Mouse (Mus musculus): ENCODE results near the gene Hoxb6. TPM values are rescaled to one million over a fixed set of nuclear protein-coding genes. Genes with fewer than 3 reads are reported as not detected.

Gene Hoxb6
- polyA plus RNA-seq, 1 experiment from 2014 or later: 87.2 TPM

- Histone ChIP-seq H3K9me3 (ENCODE audit: control insufficient read depth, low read length) (no peaks in the 10 kb centered on the region), H3K27me3 (ENCODE audit: control insufficient read depth, insufficient read depth, low read length) (no peaks in the 10 kb centered on the region), H3K27ac (ENCODE audit: low read depth, low read length) (peak overlapping the region; percentile 100), H3K9ac (ENCODE audit: low read length) (peak overlapping the region; percentile 100), H3K4me1 (ENCODE audit: control insufficient read depth, insufficient read depth, low read length) (peaks cover 25% of the 10 kb centered on the region), H3K4me2 (ENCODE audit: low read depth) (peak overlapping the region; percentile 100), H3K4me3 (ENCODE audit: low read depth, low read length) (peak overlapping the region; percentile 96), H3K36me3 (ENCODE audit: control insufficient read depth, insufficient read depth, low read length) (no peaks in the 10 kb centered on the region; the same call in none of the 2 replicates)
- DNase-seq (ENCODE audit: low spot score): no peak
- no peak for ATAC-seq (ENCODE audit: insufficient read depth, low FRiP score, low TSS enrichment)
- 7% methylated on average over 4 of the region's 4 CpGs for WGBS
Observed at GRCm38 (mm10) chr11:96308763-96309162, 16.5 kb downstream of the Hoxb6 start.

- Histone ChIP-seq H3K4me3 (ENCODE audit: low read depth, low read length) (peak overlapping the region; percentile 96), H3K9ac (ENCODE audit: low read length) (peak overlapping the region; percentile 100), H3K36me3 (ENCODE audit: control insufficient read depth, insufficient read depth, low read length) (no peaks in the 10 kb centered on the region; the same call in none of the 2 replicates), H3K27me3 (ENCODE audit: control insufficient read depth, insufficient read depth, low read length) (no peaks in the 10 kb centered on the region), H3K4me1 (ENCODE audit: control insufficient read depth, insufficient read depth, low read length) (peaks cover 28% of the 10 kb centered on the region), H3K27ac (ENCODE audit: low read depth, low read length) (peak overlapping the region; percentile 100), H3K4me2 (ENCODE audit: low read depth) (peak overlapping the region; percentile 100), H3K9me3 (ENCODE audit: control insufficient read depth, low read length) (no peaks in the 10 kb centered on the region)
- no peak for ATAC-seq (ENCODE audit: insufficient read depth, low FRiP score, low TSS enrichment)
- 1% methylated on average over 4 of the region's 4 CpGs for WGBS
- peak; percentile 55 for DNase-seq (ENCODE audit: low spot score)
Observed at GRCm38 (mm10) chr11:96309288-96309687, 17.0 kb downstream of the Hoxb6 start.

GRCm38 (mm10) chr11:96310183-96310938, 18.1 kb downstream of the Hoxb6 start:
- 3% methylated on average over 20 of the region's 20 CpGs for WGBS
- peaks cover 31% of the 10 kb centered on the region for H3K4me1 ChIP-seq (ENCODE audit: control insufficient read depth, insufficient read depth, low read length)
- peak overlapping the region; percentile 96 for H3K4me3 ChIP-seq (ENCODE audit: low read depth, low read length)
- H3K9ac ChIP-seq (ENCODE audit: low read length): peak overlapping the region; percentile 100
- no peaks in the 10 kb centered on the region for H3K9me3 ChIP-seq (ENCODE audit: control insufficient read depth, low read length)
- H3K27ac ChIP-seq (ENCODE audit: low read depth, low read length): peak overlapping the region; percentile 100
- peak overlapping the region; percentile 100 for H3K4me2 ChIP-seq (ENCODE audit: low read depth)
- DNase-seq (ENCODE audit: low spot score) (peak; percentile 86), ATAC-seq (ENCODE audit: insufficient read depth, low FRiP score, low TSS enrichment) (no peak)
- no peaks in the 10 kb centered on the region; the same call in 1 of the 2 replicates for H3K36me3 ChIP-seq (ENCODE audit: control insufficient read depth, insufficient read depth, low read length)
- no peaks in the 10 kb centered on the region for H3K27me3 ChIP-seq (ENCODE audit: control insufficient read depth, insufficient read depth, low read length)

- H3K4me3 ChIP-seq (ENCODE audit: low read depth, low read length): peak overlapping the region; percentile 96
- no peaks in the 10 kb centered on the region; the same call in 1 of the 2 replicates for H3K36me3 ChIP-seq (ENCODE audit: control insufficient read depth, insufficient read depth, low read length)
- H3K9me3 ChIP-seq (ENCODE audit: control insufficient read depth, low read length): no peaks in the 10 kb centered on the region
- ATAC-seq (ENCODE audit: insufficient read depth, low FRiP score, low TSS enrichment): no peak
- no peaks in the 10 kb centered on the region for H3K27me3 ChIP-seq (ENCODE audit: control insufficient read depth, insufficient read depth, low read length)
- no peak for DNase-seq (ENCODE audit: low spot score)
- H3K27ac ChIP-seq (ENCODE audit: low read depth, low read length): peak overlapping the region; percentile 100
- WGBS: 5% methylated on average over 6 of the region's 6 CpGs
- H3K4me2 ChIP-seq (ENCODE audit: low read depth): peak overlapping the region; percentile 100
- H3K4me1 ChIP-seq (ENCODE audit: control insufficient read depth, insufficient read depth, low read length): peaks cover 31% of the 10 kb centered on the region
- H3K9ac ChIP-seq (ENCODE audit: low read length): peak overlapping the region; percentile 100
Observed at GRCm38 (mm10) chr11:96311097-96311496, 18.8 kb downstream of the Hoxb6 start.

- WGBS: under 1% methylated on average over 31 of the region's 31 CpGs
- peak overlapping the region; percentile 100 for H3K9ac ChIP-seq (ENCODE audit: low read length)
- peak overlapping the region; percentile 100 for H3K27ac ChIP-seq (ENCODE audit: low read depth, low read length)
- peak; percentile 87 for DNase-seq (ENCODE audit: low spot score)
- peaks cover 33% of the 10 kb centered on the region for H3K4me1 ChIP-seq (ENCODE audit: control insufficient read depth, insufficient read depth, low read length)
- peak overlapping the region; percentile 96 for H3K4me3 ChIP-seq (ENCODE audit: low read depth, low read length)
- ATAC-seq (ENCODE audit: insufficient read depth, low FRiP score, low TSS enrichment): peak; percentile 57
- no peaks in the 10 kb centered on the region for H3K9me3 ChIP-seq (ENCODE audit: control insufficient read depth, low read length)
- H3K4me2 ChIP-seq (ENCODE audit: low read depth): peak overlapping the region; percentile 100
- no peaks in the 10 kb centered on the region; the same call in 1 of the 2 replicates for H3K36me3 ChIP-seq (ENCODE audit: control insufficient read depth, insufficient read depth, low read length)
- no peaks in the 10 kb centered on the region for H3K27me3 ChIP-seq (ENCODE audit: control insufficient read depth, insufficient read depth, low read length)
Observed at GRCm38 (mm10) chr11:96311520-96312417, 19.5 kb downstream of the Hoxb6 start.

GRCm38 (mm10) chr11:96313134-96313533, 20.9 kb downstream of the Hoxb6 start:
- Histone ChIP-seq H3K36me3 (ENCODE audit: control insufficient read depth, insufficient read depth, low read length) (no peaks in the 10 kb centered on the region; the same call in 1 of the 2 replicates), H3K4me1 (ENCODE audit: control insufficient read depth, insufficient read depth, low read length) (peaks cover 37% of the 10 kb centered on the region), H3K27ac (ENCODE audit: low read depth, low read length) (peak overlapping the region; percentile 100), H3K9ac (ENCODE audit: low read length) (peak overlapping the region; percentile 100), H3K4me3 (ENCODE audit: low read depth, low read length) (peak overlapping the region; percentile 96), H3K4me2 (ENCODE audit: low read depth) (peak overlapping the region; percentile 100), H3K27me3 (ENCODE audit: control insufficient read depth, insufficient read depth, low read length) (no peaks in the 10 kb centered on the region), H3K9me3 (ENCODE audit: control insufficient read depth, low read length) (no peaks in the 10 kb centered on the region)
- DNase-seq (ENCODE audit: low spot score) (no peak), ATAC-seq (ENCODE audit: insufficient read depth, low FRiP score, low TSS enrichment) (no peak)
- 12% methylated on average over 2 of the region's 2 CpGs for WGBS

- Histone ChIP-seq H3K9ac (ENCODE audit: low read length) (peak overlapping the region; percentile 100), H3K27ac (ENCODE audit: low read depth, low read length) (peak overlapping the region; percentile 100), H3K36me3 (ENCODE audit: control insufficient read depth, insufficient read depth, low read length) (no peaks in the 10 kb centered on the region; the same call in 1 of the 2 replicates), H3K27me3 (ENCODE audit: control insufficient read depth, insufficient read depth, low read length) (no peaks in the 10 kb centered on the region), H3K4me1 (ENCODE audit: control insufficient read depth, insufficient read depth, low read length) (peaks cover 37% of the 10 kb centered on the region), H3K4me3 (ENCODE audit: low read depth, low read length) (peak overlapping the region; percentile 96), H3K9me3 (ENCODE audit: control insufficient read depth, low read length) (no peaks in the 10 kb centered on the region), H3K4me2 (ENCODE audit: low read depth) (peak overlapping the region; percentile 100)
- WGBS: 1% methylated on average over 12 of the region's 12 CpGs
- ATAC-seq (ENCODE audit: insufficient read depth, low FRiP score, low TSS enrichment): no peak
- DNase-seq (ENCODE audit: low spot score): no peak
Observed at GRCm38 (mm10) chr11:96313806-96314428, 21.6 kb downstream of the Hoxb6 start.

- WGBS: under 1% methylated on average over 34 of the region's 34 CpGs
- Histone ChIP-seq H3K4me3 (ENCODE audit: low read depth, low read length) (peak overlapping the region; percentile 96), H3K27ac (ENCODE audit: low read depth, low read length) (peak overlapping the region; percentile 100), H3K4me2 (ENCODE audit: low read depth) (peak overlapping the region; percentile 100), H3K27me3 (ENCODE audit: control insufficient read depth, insufficient read depth, low read length) (no peaks in the 10 kb centered on the region), H3K9ac (ENCODE audit: low read length) (peak overlapping the region; percentile 100), H3K4me1 (ENCODE audit: control insufficient read depth, insufficient read depth, low read length) (peaks cover 34% of the 10 kb centered on the region), H3K36me3 (ENCODE audit: control insufficient read depth, insufficient read depth, low read length) (no peaks in the 10 kb centered on the region; the same call in 1 of the 2 replicates), H3K9me3 (ENCODE audit: control insufficient read depth, low read length) (no peaks in the 10 kb centered on the region)
- DNase-seq (ENCODE audit: low spot score): no peak
- ATAC-seq (ENCODE audit: insufficient read depth, low FRiP score, low TSS enrichment): no peak
Observed at GRCm38 (mm10) chr11:96314671-96315343, 22.5 kb downstream of the Hoxb6 start.

All from neural tube, embryonic 11.5 days (tissue).